Mouse (Mus musculus) c-Kit-negative CD71-positive TER-119-positive erythroid progenitor cells, embryonic 14.5 days (primary cell): Measurements from ENCODE around the gene Cep170b.

Experiments
- DNase-seq: peaks from one replicate; pipeline ENCODE4 v3.0.0-alpha.2; 2013; ENCODE audit warnings: low read depth, low spot score

Cep170b gene

GRCm38 (mm10) chr12:112736636-112736925, 16.3 kb downstream of the Cep170b start:
- no peak for DNase-seq

GRCm38 (mm10) chr12:112737081-112737480, 16.8 kb downstream of the Cep170b start:
- no peak for DNase-seq

GRCm38 (mm10) chr12:112737761-112738160, 17.5 kb downstream of the Cep170b start:
- DNase-seq, result no peak

GRCm38 (mm10) chr12:112738281-112739022, 18.2 kb downstream of the Cep170b start:
- no peak for DNase-seq

- no peak for DNase-seq
Observed at GRCm38 (mm10) chr12:112739023-112739568, 18.8 kb downstream of the Cep170b start.

GRCm38 (mm10) chr12:112742768-112743167, 22.5 kb downstream of the Cep170b start:
- no peak for DNase-seq

GRCm38 (mm10) chr12:112743168-112743975, 23.1 kb downstream of the Cep170b start:
- DNase-seq, result no peak

- DNase-seq, result no peak
Observed at GRCm38 (mm10) chr12:112744211-112744610, 24.0 kb downstream of the Cep170b start.

GRCm38 (mm10) chr12:112744891-112745580, 24.8 kb downstream of the Cep170b start:
- DNase-seq, result no peak

- no peak for DNase-seq
Observed at GRCm38 (mm10) chr12:112745716-112746115, 25.5 kb downstream of the Cep170b start.

- no peak for DNase-seq
Observed at GRCm38 (mm10) chr12:112746461-112746807, 26.2 kb downstream of the Cep170b start.

- DNase-seq, result no peak
Observed at GRCm38 (mm10) chr12:112746808-112747605, 26.8 kb downstream of the Cep170b start.

- no peak for DNase-seq
Observed at GRCm38 (mm10) chr12:112747606-112747970, 27.3 kb downstream of the Cep170b start.

- DNase-seq, result no peak
Observed at GRCm38 (mm10) chr12:112750976-112751375, 30.7 kb downstream of the Cep170b start.

- DNase-seq, result no peak
Observed at GRCm38 (mm10) chr12:112752399-112752798, 32.1 kb downstream of the Cep170b start.

- DNase-seq, result no peak
Observed at GRCm38 (mm10) chr12:112755900-112756299, 35.6 kb downstream of the Cep170b start.

- DNase-seq, result no peak
Observed at GRCm38 (mm10) chr12:112757896-112758295, 37.6 kb downstream of the Cep170b start.

- DNase-seq, result no peak
Observed at GRCm38 (mm10) chr12:112759471-112759870, 39.2 kb downstream of the Cep170b start.

- DNase-seq, result no peak
Observed at GRCm38 (mm10) chr12:112760154-112760926, 40.1 kb downstream of the Cep170b start, which contains the start of gene Pld4. Gene Pld4, plus strand, starts transcription at chr12:112760655.

- no peak for DNase-seq
Observed at GRCm38 (mm10) chr12:112761411-112761810, 41.2 kb downstream of the Cep170b start.

- no peak for DNase-seq
Observed at GRCm38 (mm10) chr12:112762018-112762417, 41.8 kb downstream of the Cep170b start.
